Mouse (Mus musculus) induced T-regulatory cell, adult 2 months (primary cell): ENCODE results near the gene Plac9a.
"Not testable (repeated sequence)": the region's sequence is repeated elsewhere in the genome, so short reads cannot be mapped to it uniquely, and the experiment has no call there.

Experiments used
- DNase-seq: peaks from one replicate; pipeline ENCODE4 v3.0.0-alpha.2; 2012; ENCODE audit warnings: low read depth

Gene Plac9a

GRCm38 (mm10) chr14:25903000-25903399, at the start of gene Plac9a:
Gene Plac9a (minus strand): TSS chr14:25903100.
- DNase-seq = not testable (repeated sequence)

DNA sequence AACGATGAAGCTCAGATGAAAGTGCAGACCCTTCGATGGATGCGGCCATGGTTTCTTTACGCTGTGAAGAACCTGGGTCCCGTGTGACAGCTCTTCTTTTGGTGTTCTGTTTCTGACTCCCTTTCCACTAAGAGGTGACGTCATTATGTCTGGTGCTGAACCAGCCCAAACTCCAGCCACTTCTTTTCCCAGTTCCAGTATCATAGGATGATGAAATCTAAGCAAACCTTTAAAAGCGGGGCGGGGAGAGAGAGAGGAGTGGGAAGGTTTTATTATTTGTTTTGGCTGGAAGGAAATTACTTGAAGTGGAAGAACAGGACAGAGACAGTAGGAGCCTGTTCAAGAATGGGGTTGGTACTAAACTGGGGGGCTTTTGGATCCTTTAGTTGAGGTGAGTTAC, 35.1 kb upstream of the Plac9a start, which contains the start of gene Cphx1:
Gene Cphx1 (plus strand): TSS at position 301 of the 400 bp plus-strand sequence.
- DNase-seq = not testable (repeated sequence)

GRCm38 (mm10) chr14:25936867-25937630, 34.1 kb upstream of the Plac9a start:
- DNase-seq = not testable (repeated sequence)

GRCm38 (mm10) chr14:25927562-25927881, 24.6 kb upstream of the Plac9a start, which contains the start of gene Tmem254a:
Gene Tmem254a (minus strand): TSS chr14:25927672.
- DNase-seq = not testable (repeated sequence)

DNA sequence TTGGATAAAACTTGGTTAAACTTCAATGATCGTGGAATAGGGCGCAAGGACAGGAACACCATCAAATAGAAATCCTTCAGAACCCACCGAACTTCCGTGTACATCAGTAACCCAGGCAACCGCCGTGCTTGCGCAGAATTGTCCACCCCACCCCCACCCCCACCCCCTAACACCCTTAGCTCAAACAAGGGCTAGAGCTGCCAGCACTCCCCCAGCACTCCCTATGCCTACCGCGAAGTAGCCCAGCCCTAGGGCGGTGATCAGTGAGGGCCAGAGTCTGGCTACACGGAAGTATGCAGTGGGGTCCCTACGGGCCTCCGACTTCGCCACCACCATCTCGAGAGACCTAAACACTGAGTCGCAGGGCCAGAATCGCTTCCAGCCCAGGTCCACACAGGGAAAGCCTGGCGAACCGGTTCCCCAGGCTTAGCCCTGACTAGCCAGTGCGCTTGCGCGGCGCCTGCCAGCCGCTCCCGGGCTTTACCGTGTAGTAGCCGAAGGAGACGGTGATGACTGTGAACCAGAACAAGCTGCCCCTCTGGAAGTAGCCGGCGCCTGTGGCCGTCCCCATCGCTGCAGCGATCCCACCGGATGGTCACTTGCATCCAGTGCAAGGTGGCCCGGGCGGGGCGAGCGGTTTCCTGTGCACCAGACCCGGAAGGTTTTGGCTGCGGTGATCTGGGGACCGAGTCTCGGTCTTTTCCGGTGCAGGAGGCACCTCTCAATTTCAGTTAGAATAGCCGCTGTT, 24.1 kb upstream of the Plac9a start:
- DNase-seq = not testable (repeated sequence)

DNA sequence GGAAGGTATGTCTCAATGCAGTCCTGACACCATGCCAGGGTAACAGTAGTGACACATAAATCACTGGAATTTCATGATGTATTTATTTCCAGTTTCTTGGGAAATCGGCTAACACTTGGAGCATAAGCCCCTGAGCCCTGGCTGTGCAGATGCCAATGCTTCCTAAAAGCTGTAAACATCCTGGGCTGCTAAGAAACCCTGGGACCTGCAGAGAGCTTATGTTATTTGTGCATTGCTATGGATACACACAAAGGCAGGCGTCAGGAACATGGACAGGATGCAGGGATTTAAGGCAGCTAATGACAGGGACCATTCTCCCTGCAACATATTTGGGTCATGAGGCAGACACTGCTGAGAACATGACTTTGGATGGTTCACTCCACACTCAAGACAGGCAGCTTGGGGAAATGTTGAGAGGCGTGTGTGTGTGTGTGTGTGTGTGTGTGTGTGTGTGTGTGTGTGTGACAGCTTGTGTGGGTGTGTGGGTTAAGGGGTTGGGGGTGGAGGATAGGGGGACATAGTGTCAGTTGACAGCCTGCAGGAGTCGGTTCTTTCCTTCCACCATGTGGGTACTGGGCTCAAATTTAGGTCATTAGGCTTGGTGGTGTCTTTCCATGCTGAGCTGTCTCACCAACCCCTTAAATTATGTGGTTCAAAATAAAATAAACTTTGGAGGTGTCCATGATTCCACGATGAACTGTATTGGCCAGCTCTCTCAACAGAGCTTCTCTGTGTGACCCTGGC, 15.7 kb upstream of the Plac9a start:
- not testable (repeated sequence) for DNase-seq

GRCm38 (mm10) chr14:25908976-25909375, 6.1 kb upstream of the Plac9a start:
- DNase-seq = not testable (repeated sequence)

- not testable (repeated sequence) for DNase-seq
These were observed 4.4 kb upstream of the Plac9a start for GRCm38 (mm10) chr14:25907272-25907671.

GRCm38 (mm10) chr14:25905243-25905642, 2.3 kb upstream of the Plac9a start:
- not testable (repeated sequence) for DNase-seq

- DNase-seq = not testable (repeated sequence)
These were observed 7.2 kb downstream of the Plac9a start for GRCm38 (mm10) chr14:25895686-25896085.

GRCm38 (mm10) chr14:25894566-25894965, 8.3 kb downstream of the Plac9a start:
- not testable (repeated sequence) for DNase-seq

DNA sequence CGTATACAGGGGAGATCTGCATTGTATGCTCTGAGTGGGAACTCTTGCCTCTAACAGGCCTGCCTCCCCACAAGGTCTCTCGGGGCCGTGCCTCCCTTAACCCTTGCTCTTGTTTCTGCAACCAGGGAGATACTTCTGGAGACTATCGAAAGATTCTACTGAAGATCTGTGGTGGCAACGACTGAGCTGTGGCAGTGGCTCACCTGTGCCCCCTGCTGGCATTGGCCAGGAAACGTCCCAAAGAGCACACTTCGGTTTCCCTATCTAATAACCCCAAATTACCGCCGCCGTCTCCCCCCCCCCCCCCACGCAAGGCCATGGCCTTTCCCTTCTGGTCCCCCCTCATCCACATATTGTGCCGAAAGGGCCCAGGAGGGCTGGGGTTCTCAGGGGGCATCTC, 17.0 kb downstream of the Plac9a start:
- DNase-seq = not testable (repeated sequence)

GRCm38 (mm10) chr14:25881769-25882168, 21.1 kb downstream of the Plac9a start:
- not testable (repeated sequence) for DNase-seq

- not testable (repeated sequence) for DNase-seq
These were observed 26.3 kb downstream of the Plac9a start for GRCm38 (mm10) chr14:25876640-25877039.

DNA sequence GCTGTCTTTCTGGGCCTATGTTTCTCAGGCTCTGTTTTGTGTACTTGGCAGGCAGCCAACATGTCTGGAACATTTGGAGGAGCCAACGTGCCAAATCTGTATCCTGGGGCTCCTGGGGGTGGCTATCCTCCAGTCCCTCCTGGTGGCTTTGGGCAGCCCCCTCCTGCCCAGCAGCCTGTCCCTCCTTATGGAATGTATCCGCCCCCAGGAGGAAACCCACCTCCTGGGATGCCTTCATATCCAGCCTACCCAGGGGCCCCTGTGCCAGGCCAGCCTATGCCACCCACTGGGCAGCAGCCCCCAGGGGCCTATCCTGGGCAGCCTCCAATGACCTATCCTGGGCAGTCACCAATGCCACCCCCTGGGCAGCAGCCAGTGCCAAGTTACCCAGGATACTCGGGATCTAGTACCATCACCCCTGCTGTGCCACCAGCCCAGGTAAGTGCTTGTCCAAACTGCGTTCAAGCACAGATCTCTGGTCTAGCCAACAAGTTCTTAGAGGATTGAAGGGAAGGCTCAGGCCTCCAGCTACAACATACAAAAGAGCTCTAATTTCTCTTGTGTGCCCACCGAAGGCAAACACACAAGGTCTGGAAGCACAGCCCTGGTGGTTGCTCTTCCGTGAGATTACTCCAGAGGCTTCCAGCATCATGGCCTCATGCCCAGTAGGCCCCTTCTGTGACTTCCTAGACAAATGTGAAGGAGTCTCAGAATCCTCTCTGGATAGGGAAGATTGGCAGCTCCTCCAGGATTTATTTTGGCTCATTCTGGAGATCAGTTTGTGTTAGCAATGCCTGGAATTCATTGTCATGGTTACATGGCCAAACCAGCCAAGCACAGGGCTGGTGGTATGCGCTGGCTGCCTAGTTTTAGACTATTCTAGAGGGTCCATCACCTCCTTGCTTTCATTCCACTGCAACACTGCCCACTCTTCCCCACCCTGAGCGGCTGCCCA, 30.2 kb downstream of the Plac9a start:
- no peak for DNase-seq

DNA sequence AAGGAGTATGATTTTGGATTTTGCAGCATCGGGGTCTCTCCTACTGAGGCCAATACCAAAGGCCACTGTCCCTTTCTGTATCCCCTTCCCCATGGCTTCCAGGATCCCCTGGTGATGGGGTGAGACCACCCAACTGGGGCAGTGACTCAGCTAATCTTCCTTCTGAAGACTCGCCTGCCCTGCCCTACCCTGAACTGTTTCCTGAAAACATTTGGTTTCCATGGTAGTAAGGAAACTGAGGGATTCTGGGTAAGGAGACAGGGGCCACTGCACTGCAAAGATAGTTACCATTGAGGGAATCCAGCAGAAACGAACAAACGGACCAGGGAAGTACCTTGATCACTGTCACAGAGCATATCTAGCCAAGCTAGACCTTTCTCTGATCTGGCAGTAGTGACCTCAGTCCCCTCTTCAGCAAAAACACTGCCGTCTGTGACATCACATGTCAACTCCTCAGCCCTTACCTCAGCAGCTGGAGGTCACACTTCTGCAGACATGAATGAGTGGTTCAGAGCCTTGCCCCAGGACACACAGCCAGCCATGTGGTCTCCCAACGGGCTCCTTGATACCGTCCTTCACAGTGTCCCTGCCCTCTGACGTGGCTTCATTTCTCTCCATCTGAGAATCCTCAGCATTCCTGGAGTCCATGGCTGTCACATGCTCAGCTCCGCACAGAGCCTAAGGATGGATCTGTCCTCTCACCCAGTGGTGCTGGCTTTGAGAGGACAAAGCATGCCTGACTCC, 33.6 kb downstream of the Plac9a start:
- DNase-seq = no peak

DNA sequence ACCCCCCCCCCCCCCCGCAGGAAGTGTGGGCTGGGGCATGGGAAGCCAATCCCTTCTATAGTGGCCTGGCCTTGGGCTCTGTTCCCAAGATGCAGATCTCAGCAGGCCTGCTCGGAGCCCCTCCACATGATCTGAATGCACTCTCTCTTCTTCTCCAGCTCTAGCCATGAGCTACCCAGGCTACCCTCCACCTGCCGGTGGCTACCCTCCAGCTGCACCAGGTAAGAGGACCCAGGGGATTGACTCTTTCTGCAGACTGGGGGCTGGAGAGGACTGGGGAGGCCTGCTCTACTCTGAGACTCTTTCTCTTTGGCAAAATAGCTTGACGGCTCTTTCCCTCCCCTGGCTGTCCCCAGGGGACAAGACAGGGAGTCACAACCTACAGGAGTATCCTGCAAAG, 34.2 kb downstream of the Plac9a start:
- no peak for DNase-seq

DNA sequence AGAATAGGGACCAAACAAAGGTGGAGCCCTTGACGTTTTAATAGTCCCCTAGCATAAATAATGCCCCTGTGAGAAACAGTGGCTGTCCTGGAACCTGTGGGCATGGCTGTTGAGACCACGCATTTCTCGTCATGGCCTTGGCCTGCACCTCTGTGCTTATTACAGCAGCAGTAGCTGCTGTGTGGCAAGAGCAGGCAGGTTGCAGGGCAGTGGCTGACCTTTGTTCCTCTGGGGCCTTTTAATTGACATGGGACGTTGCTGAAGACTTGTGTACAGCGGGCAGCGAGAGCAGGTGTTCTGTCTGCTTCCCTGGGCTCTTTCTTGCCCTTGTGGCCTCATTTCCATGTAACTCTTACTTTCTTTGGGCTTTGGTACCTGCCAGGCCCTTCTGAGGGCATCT, 35.1 kb downstream of the Plac9a start:
- DNase-seq = no peak

DNA sequence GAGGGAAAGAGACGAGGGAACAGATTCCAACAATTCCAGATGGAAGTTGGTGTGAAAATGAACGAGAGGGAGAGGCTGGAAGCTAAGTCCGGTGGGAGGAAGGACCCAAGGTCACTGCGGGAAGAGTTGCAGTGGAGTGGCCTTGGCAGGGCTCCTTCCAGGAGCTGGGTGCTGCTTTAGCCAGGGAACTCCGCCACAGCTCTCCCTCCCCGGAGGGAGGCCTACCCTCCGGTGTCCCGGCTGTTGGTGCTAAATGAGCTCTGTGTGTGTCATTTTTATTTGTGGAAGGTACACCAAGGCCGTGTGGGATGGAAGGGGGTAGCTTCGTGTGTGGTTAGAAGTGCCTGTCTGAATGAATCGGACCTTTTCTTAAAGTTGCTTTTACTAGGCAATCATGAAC, 36.1 kb downstream of the Plac9a start:
- DNase-seq = no peak

- no peak for DNase-seq
These were observed 36.5 kb downstream of the Plac9a start for GRCm38 (mm10) chr14:25866384-25866783.

DNA sequence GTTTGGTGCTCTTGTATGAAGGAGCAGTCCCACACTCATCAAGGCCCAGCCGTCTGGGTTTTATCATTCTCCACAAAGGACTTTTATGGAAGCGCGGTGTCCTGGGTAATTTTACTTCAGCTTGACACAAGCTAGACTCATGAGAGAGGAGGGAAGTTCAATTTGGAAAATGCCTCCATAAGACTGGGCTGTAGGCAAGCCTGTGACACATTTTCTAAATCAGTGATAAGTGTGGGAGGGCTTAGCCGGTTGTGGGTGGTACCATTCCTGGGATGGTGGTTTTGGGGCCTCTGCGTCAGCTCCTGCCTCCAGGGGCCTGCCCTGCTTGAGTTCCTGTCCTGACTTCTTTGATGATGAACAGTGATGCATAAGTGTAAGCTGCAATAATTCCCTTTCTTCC, 37.6 kb downstream of the Plac9a start:
- DNase-seq = no peak
